8 mouse cellular contexts compared by ENCODE assay signal in the genomic region with DNA sequence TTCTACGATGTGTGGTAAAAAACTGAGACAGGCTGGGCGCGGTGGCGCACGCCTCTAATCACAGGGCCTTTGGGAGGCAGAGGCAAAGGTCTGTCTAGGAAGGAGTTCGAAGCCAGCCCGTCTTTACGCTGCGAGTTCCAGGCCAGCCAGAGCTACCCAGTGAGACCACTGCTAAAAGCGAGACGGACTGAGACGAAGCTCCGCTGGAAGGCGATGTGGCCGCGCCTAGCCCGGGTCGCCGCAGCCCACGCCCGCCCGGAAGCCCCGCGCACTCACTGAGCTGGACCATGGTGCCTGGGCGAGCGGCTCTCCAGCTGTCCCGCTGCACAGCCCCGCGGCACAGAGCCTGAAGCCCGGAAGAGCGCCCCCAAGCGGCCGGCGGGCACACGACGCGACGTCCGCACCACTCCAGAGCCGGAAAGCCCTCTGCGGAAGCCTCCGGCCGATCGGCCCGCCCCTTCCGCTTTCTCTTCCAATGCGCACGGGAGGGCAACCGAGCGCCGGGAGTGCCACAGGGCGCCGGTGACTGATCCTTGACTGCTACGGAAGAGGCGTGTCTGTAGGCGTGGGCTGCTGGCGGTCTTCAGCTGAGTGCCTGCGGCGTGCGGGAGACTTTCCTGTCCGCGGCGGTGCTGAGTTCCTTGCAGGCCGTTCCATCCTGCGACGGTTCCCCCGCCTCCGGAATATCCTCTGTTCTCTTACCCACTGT. TPM values are rescaled to one million over a fixed set of nuclear protein-coding genes. Genes with fewer than 3 reads are reported as not detected.
DNase-seq lines count a peak whose midpoint lies in the region; ATAC-seq lines count a peak whose summit lies in the region.

Mrps16 (minus strand) TSS at position 430 of the 709 bp plus-strand sequence.

- peak within 1 kb of the TSS; percentile 54 for H3K4me2 ChIP-seq in hindbrain, embryonic 12.5 days (replicated peaks)

- H3K4me3 ChIP-seq in hindbrain, embryonic 12.5 days = peak within 1 kb of the TSS; percentile 76

- H3K27ac ChIP-seq in hindbrain, embryonic 12.5 days = peak within 1 kb of the TSS; percentile 87

- peaks cover 15% of the 10 kb centered on the region for H3K4me1 ChIP-seq in hindbrain, embryonic 12.5 days

- no peaks in the 10 kb centered on the region for H3K27me3 ChIP-seq in hindbrain, embryonic 12.5 days

- ATAC-seq in hindbrain, embryonic 12.5 days (ENCODE audit: low FRiP score) = peak; percentile 96

- WGBS in hindbrain, embryonic 12.5 days = under 1% methylated on average over 67 of the region's 68 CpGs

- H3K36me3 ChIP-seq in hindbrain, embryonic 12.5 days = peaks cover 14% of the 10 kb centered on the region; the same call in 1 of the 2 replicates

- DNase-seq in NIH3T3 (ENCODE audit: low read depth) = peak; percentile 97
- peak; percentile 95 to 98 for DNase-seq in cerebellum, postnatal 10 days
- DNase-seq in frontal cortex, postnatal 10 days (ENCODE audit: low spot score in 2 of 2) = peak; percentile 92 to 93
- DNase-seq in layer of hippocampus, postnatal 14 days (ENCODE audit: low spot score in 2 of 2) = peak; percentile 86 to 96
- DNase-seq in lung, postnatal 14 days = peak; percentile 94
- peak; percentile 94 for DNase-seq in retina, adult 2 months (ENCODE audit: low read depth, low spot score)
- peak; percentile 91 to 97 for DNase-seq in thymus, postnatal 36 days

- H3K9me3 ChIP-seq in hindbrain, embryonic 12.5 days (replicated peaks) = no peaks in the 10 kb centered on the region

- H3K9ac ChIP-seq in hindbrain, embryonic 12.5 days = peak within 1 kb of the TSS; percentile 90

RNA-seq across cellular contexts. Expression of gene Mrps16, which starts in this region (rescaled TPM):
- 65.0 and 67.4 TPM in 2 replicates for polyA plus RNA-seq in hindbrain, embryonic 12.5 days (2016; fragmentation: Nextera tagmentation; extraction: Ambion mirVana)
- 10 to 100 TPM; 33.3 to 36.5 TPM for total RNA-seq in layer of hippocampus, postnatal 14 days (2021)

Comparison
In these comparisons a context has a peak if more than half of its experiments do, and no peak if none do; other contexts are left out.
1. Peak in every context shown above with its lines: DNase-seq, ATAC-seq, H3K4me3 ChIP-seq and H3K27ac ChIP-seq.